Mouse (Mus musculus): ENCODE measurements around the gene Itgb2l.
"Not testable (repeated sequence)": the region's sequence is repeated elsewhere in the genome, so short reads cannot be mapped to it uniquely, and the experiment has no call there.

Gene Itgb2l

GRCm38 (mm10) chr16:96443468-96443867 is at the start of gene Itgb2l:
TSS of gene Itgb2l (minus strand) at chr16:96443619.
- DNase-seq (ENCODE audit: low spot score), result no peak

GRCm38 (mm10) chr16:96491530-96491929 is 48.1 kb upstream of the Itgb2l start:
- no peak for DNase-seq (ENCODE audit: low spot score)

- DNase-seq (ENCODE audit: low spot score), result no peak
Observed at GRCm38 (mm10) chr16:96488038-96488437, 44.6 kb upstream of the Itgb2l start.

GRCm38 (mm10) chr16:96487007-96487684 is 43.7 kb upstream of the Itgb2l start:
- DNase-seq (ENCODE audit: low spot score), result no peak

- DNase-seq (ENCODE audit: low spot score), result no peak
Observed at GRCm38 (mm10) chr16:96481791-96482190, 38.4 kb upstream of the Itgb2l start.

GRCm38 (mm10) chr16:96474185-96474584 is 30.8 kb upstream of the Itgb2l start:
- DNase-seq (ENCODE audit: low spot score), result no peak

GRCm38 (mm10) chr16:96472816-96473215 is 29.4 kb upstream of the Itgb2l start:
- DNase-seq (ENCODE audit: low spot score), result no peak

GRCm38 (mm10) chr16:96472361-96472760 is 28.9 kb upstream of the Itgb2l start:
- DNase-seq (ENCODE audit: low spot score), result no peak

- no peak for DNase-seq (ENCODE audit: low spot score)
Observed at GRCm38 (mm10) chr16:96469640-96470039, 26.2 kb upstream of the Itgb2l start.

DNA sequence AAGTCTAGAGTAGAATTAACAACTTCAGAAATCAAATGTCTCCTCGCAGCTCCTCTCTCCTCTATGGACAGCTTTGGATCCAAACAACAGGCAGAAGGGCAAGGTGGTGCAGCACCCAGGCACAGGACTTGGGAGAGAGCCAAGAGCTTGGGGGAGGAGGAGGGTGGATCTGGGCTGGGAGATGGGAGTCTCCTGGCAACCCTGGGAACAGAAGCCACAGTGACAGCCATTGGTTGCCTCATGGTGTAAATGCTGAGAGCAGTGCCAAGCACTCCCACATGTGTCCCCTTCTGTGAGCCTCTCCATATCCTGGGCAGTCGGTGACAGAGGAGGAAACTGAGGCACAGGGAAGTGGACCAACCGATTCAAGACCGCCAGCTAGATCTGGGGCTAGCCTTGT is 25.3 kb upstream of the Itgb2l start:
- DNase-seq (ENCODE audit: low spot score), result peak; percentile 48

DNA sequence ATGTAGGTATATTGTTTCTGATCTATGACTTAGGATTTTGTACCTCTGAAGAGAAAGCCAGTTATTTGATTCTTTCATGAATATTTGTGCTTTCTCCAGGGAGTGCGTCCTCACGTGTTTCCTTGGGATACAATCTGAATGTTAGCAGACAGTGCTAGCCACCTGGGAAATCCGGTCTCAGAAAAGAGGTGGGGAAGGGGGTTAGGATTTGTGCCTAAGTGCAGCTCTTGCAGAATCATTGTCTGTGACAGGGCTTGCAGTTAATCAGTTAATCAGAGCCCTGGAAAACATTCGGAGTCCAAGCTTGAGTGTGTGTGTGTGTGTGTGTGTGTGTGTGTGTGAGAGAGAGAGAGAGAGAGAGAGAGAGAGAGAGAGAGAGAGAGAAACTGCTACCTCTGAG is 24.6 kb upstream of the Itgb2l start:
- DNase-seq (ENCODE audit: low spot score), result no peak

DNA sequence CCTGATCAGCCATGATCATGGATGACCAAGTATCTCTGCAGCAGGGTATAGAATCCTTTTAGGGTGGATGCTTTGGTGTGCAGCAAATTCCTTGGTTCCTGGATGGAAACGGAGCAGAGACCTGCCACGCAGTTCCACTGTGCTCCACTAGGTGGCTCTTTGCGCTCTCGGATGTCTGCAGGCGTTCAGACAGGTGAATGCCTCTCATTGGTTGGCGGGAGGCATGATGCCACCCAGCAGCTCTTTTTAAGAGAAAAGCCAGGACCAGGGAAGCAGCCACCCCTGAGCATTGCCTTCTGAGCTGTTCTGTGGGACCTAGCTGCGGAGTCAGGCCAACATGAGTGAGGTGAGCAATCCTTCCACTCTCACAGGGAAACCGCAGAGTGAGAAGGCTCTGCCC is 24.0 kb upstream of the Itgb2l start, which contains the start of gene Pcp4:
TSS of gene Pcp4 (plus strand) at position 162 of the 400 bp plus-strand sequence.
- peak; percentile 64 for DNase-seq (ENCODE audit: low spot score)

- no peak for DNase-seq (ENCODE audit: low spot score)
Observed at GRCm38 (mm10) chr16:96460788-96461187, 17.4 kb upstream of the Itgb2l start.

DNA sequence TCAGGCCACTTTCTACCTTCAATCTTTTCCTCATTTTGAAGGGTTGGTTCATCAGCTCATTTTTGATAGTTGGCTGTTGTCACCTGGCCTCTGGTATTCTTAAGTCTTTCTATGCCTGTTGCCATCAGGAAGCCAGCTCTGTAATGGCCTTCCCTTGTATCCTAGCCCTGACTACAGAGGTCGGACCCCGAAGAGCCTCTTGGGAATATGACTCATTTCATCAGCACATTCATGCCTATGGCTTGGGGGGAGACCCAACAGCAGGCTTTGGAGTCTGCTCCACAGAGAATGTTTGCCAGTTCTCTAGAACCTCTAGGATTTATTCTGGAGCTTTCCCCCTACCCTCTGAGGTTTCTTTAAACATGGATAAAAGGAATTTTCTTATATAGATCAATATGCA is 15.9 kb upstream of the Itgb2l start:
- no peak for DNase-seq (ENCODE audit: low spot score)

- no peak for DNase-seq (ENCODE audit: low spot score)
Observed at GRCm38 (mm10) chr16:96457612-96458011, 14.2 kb upstream of the Itgb2l start.

- DNase-seq (ENCODE audit: low spot score), result no peak
Observed at GRCm38 (mm10) chr16:96454086-96454485, 10.7 kb upstream of the Itgb2l start.

GRCm38 (mm10) chr16:96450871-96451270 is 7.5 kb upstream of the Itgb2l start:
- DNase-seq (ENCODE audit: low spot score), result not testable (repeated sequence)

DNA sequence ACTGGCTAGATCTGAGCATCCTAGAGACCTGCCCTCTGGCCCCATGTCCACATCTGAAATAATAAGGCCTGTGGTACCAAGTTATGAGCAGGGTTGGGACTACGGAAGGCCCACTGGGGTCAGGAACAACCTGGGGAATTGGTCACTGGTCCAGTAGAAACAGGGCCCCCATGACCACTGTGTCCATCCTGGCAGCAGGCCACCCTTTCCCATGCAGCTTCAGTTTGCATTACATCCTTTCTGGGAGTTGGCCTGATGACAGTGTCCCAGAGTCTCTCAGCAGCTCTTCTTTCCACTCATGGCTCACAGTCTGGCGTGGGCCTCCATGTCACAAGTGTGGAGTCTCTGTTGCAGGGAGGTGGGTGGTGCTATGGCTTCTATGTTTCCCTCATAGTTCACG is 1.6 kb downstream of the Itgb2l start:
- DNase-seq (ENCODE audit: low spot score), result no peak

DNA sequence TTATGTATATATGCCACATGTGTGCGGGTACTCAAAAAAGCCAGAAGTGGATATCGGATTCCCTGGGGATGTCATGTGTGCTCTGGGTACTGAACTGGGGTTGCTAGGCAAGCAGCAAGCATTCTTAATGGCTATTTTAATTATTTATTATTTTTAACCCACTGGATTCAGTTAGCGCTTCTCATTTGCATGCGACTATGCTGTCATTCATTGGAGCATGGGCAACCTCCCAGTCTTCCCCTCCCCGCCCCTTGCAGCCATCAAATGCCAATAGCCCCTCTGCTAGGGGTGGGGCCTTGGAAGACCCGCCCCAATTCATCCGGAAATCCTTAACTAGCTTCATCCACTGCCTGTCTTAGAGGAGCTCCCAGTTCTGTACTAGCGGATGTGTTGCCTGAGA is 2.5 kb downstream of the Itgb2l start:
- no peak for DNase-seq (ENCODE audit: low spot score)

DNA sequence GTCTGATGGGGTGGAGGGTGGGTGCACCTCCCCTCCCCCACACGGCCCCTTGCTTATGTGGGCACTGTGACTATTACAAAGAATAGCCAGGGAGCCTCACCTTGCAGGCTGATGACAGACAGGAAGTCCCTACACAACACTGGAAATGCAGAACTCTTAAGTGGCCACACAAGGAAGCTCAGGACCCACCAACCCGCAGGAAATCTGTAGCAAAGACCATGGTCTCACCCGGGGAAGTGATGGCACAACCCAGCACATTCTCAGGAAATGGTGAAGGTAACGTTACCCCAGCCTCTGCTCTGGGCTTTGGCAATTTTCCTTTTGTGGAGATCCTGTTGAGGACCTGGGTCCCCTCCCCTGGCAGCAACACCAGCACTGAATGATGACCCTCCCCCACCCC is 3.7 kb downstream of the Itgb2l start:
- DNase-seq (ENCODE audit: low spot score), result no peak

DNA sequence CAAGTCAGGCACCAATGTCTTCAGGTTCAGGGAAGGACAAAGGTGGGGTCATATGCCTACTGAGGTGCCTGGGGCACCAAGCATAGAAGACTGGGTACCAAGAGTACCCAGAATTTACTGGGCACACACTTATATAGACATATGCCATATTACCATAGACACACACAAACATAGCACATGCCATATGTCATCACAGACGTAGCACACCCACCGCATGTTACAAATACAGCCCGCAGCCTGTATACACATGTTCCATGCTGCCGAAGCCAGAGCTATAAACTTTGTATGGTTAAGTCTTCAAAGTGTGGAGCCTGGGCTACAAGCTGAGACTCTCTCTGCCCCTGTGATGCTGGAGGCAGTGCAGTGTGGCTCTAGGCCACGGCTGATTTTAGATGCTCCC is 4.5 kb downstream of the Itgb2l start:
- DNase-seq (ENCODE audit: low spot score), result no peak

- DNase-seq (ENCODE audit: low spot score), result no peak
Observed at GRCm38 (mm10) chr16:96434024-96434785, 9.2 kb downstream of the Itgb2l start.

DNA sequence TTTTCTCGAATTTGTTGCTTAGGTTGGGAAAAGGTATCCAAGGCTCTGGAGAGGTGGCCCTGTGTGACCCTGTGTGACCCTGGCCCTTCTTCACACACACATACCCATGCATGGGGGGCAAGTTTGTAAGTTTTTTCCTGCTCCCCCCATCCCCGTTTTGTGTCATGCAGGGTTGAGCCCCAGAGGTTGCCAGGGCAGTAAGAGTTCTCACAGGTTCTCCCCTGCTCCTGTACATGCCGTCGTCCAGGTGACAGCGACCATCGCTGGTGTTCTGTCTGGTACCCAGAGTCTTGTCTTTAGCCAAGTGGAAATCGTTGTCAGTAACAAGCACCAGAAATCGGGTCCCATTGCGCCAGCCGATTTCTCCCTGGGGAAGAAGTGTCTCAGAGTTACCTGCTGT is 10.2 kb downstream of the Itgb2l start:
- no peak for DNase-seq (ENCODE audit: low spot score)

- no peak for DNase-seq (ENCODE audit: low spot score)
Observed at GRCm38 (mm10) chr16:96429046-96429445, 14.4 kb downstream of the Itgb2l start.
